Mouse (Mus musculus) megakaryocyte, embryonic 14.5 days (primary cell): Measurements from ENCODE around the gene Wdfy4.

ENCODE experiments used
- FLI1 ChIP-seq: IDR thresholded peaks from 2 replicates; pipeline ENCODE4 v1.6.1; 2012; ENCODE audit warnings: low read length, inconsistent platforms, mixed read lengths
- GATA1 ChIP-seq: IDR thresholded peaks from 3 replicates; pipeline ENCODE4 v1.6.1; 2012; ENCODE audit warnings: mixed read lengths, low read length, inconsistent platforms, borderline replicate concordance

DNA sequence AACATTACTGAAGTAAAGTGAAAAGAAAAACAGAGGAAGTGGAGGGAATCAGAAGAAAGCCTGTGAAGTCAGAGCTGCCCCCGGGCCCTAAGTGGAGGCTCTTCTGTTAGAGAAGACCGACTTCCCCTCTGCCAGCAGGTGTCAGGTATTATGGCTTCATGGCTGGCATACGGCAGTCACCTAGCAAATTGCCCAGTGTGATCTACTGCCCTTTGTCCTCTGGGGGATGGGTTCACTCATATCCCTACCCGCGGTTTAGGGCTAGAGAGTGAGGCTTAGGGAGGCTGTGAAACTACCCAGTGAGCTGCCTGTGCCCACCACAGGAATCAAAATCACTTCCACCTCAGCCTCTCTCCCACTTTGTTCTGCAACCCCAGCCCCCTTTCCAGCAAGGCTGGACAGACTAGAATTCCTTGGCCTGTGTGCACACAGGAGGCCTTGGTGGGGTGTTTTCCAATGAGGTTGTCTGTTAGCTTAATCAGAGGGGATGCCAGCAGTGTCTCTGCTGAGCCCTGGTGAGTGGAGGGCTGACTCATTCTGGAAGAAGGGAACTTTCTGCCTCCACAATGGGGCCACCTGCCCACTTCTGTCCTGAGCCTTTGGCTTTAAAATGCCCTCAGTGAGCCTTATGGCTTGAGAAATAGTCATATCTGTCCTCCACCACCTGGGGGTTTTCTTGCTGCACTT is 27.1 kb upstream of the Wdfy4 start:
- TF ChIP-seq GATA1 = no peak
- TF ChIP-seq FLI1 = no peak
